Mouse (Mus musculus) C2C12 (cell line): ENCODE measurements around the gene Gprc5d.

Experiments
- CEBPB ChIP-seq: IDR thresholded peaks from one replicate; pipeline ENCODE4 v1.6.1; 2011; ENCODE audit warnings: low read depth, mild to moderate bottlenecking, control low read depth, moderate library complexity
- CTCF ChIP-seq: IDR thresholded peaks from one replicate; pipeline ENCODE4 v1.5.1; 2011; ENCODE audit not compliant: control insufficient read depth, insufficient read depth, insufficient read length
- FOSL1 ChIP-seq: IDR thresholded peaks from one replicate; pipeline ENCODE4 v1.8.0; 2011; ENCODE audit warnings: mild to moderate bottlenecking, low read length; ENCODE audit not compliant: poor library complexity, insufficient read depth, severe bottlenecking
- MAX ChIP-seq: IDR thresholded peaks from one replicate; pipeline ENCODE4 v1.6.1; 2011; ENCODE audit warnings: mild to moderate bottlenecking, control low read depth
- MYOD1 ChIP-seq: IDR thresholded peaks from one replicate; pipeline ENCODE4 v1.6.1; 2011; ENCODE audit warnings: low read depth; ENCODE audit not compliant: control insufficient read depth, insufficient read length
- MYOG ChIP-seq: IDR thresholded peaks from one replicate; pipeline ENCODE4 v1.6.1; 2011; ENCODE audit not compliant: control insufficient read depth, insufficient read length; ENCODE audit errors: extremely low read depth
- USF1 ChIP-seq: IDR thresholded peaks from one replicate; pipeline ENCODE4 v1.6.1; 2011; ENCODE audit warnings: low read depth, mild to moderate bottlenecking, control low read depth, moderate library complexity

DNA sequence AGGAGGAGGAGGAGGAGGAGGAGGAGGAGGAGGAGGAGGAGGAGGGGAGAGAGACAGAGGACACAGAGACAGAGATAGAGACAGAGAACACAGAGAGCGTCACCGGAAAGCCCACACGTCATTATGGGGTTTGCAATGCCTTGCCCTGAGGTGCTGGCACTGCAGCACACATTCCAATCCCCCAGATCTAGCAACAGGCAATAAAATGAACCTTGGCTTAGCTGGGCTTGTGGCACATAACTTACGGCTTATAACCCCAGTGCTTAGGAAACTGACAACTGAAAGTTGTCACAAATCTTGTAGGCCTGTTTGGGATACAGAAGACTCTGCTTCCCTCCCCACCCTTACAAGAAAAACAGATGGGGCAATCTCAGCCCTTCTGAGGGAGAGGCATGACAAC, 27.4 kb downstream of the Gprc5d start:
- TF ChIP-seq CTCF (no peak), USF1 (no peak), MYOG (no peak), FOSL1 (no peak), MYOD1 (no peak), MAX (no peak), CEBPB (no peak)
